Mouse (Mus musculus) inflammation-experienced regulatory T-cells, adult 6 months (primary cell): ENCODE measurements around the gene Ttc32. TPM values are rescaled to one million over a fixed set of nuclear protein-coding genes. Genes with fewer than 3 reads are reported as not detected.
A peak's percentile ranks its signal among the peaks of the same experiment; 100 is the strongest.
"Not testable (repeated sequence)": the region's sequence is repeated elsewhere in the genome, so short reads cannot be mapped to it uniquely, and the experiment has no call there.

Experiments
- ATAC-seq: one replicate; pipeline ENCODE4 v1.8.0; 2017
- polyA plus RNA-seq, 3 experiments: library from polyadenylated mRNA; unstranded; fragments of 100-300 nt; shearing (Covaris generic); gene quantifications; one replicate each; pipeline ENCODE4 v1.2.1; 2017

Ttc32 gene
- polyA plus RNA-seq: 10 to 100 TPM in 1 of 3 experiments, 1 to 10 TPM in 2; 8.2 to 10.2 (median 9.2) TPM

GRCm38 (mm10) chr12:9029888-9030723 is at the start of gene Ttc32:
TSS of gene Ttc32 (plus strand) at chr12:9029997.
- peak; percentile 91 for ATAC-seq

DNA sequence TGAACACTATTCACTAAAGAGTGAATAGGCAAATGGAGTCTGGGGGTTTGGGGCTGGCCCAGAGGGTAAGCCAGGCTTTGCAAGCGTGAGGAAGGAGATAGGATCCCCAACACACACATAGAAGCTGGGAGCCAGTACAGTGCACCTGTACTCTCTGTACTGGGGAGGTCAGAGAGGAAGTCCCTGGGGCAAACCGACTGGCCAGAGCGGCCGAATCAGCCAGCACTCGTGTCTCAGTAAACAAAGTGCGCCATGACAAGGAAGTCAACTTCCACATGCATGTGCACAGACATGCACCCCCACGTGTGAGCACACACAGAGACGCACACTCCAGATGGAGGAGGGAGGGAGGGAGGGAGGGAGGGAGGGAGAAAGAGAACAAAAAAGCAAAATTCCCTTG is 36.6 kb upstream of the Ttc32 start:
- ATAC-seq: no peak

GRCm38 (mm10) chr12:8998318-8998717 is 31.5 kb upstream of the Ttc32 start:
- ATAC-seq: no peak

DNA sequence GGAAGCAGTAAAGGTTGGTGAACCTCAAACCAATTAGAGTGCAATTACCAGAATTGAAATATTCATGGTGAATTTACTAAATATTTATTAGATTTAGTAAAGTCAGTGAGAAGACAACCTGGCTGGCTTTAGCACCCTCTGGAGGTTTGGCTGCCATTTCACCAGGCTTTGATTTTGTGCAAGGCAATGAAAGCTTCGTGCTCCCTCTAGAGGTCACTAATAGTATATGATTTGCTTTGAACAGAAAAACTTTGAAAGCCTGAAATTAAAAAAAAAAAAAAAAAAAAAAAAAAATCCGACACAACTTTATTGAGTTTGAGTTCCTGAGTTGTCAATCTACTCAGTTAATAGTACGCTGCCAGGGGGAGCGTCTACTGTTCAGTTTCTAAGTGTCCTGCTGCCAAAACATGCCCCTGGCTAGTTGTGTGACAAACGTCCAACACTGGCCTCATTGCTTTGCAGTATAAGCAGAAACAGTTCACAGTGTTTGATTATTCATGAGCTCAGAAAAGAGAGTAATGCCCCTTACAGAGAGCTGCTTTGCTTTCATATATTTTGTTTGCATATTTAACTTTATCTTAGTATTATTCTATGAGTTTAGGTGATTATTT is 27.7 kb upstream of the Ttc32 start:
- ATAC-seq: peak; percentile 98

GRCm38 (mm10) chr12:9007146-9007545 is 22.7 kb upstream of the Ttc32 start:
- no peak for ATAC-seq

GRCm38 (mm10) chr12:9007811-9008210 is 22.0 kb upstream of the Ttc32 start:
- no peak for ATAC-seq

DNA sequence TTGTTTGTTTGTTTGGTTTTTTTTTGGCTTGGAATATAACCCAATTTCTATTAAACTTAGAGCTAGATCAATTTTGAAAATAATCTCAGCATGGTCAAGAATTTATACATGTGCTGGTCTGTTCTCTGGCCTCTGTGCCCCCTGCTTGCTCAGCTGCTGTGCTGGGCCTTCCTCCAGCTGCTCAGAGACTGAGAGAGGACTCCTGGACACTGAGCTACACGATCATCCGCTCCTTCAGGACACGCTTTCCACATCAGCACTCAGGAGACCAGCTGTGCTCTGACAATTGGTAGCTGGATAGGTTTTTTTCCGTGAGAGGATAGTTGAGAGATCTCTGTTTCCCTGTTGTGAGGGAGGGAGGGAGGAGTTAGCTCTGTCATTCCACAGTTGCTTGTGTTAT is 19.5 kb upstream of the Ttc32 start:
- no peak for ATAC-seq

DNA sequence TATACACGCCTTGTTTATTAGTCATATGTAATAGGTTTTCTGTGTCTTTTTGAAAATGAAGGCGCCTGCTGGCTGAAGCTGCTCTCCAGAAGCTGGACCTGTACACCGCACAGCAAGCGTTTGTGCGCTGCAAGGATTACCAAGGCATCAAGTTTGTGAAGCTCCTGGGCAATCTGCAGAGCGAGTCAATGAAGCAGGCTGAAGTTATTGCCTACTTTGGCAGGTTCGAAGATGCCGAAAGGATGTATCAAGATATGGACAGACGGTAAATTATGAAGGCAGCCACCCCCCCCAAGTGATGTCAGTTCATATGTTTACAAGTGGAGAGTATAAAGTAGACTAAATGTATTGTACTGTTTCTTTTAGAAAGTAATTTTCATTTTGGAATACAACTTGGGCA is 13.4 kb upstream of the Ttc32 start:
- no peak for ATAC-seq

DNA sequence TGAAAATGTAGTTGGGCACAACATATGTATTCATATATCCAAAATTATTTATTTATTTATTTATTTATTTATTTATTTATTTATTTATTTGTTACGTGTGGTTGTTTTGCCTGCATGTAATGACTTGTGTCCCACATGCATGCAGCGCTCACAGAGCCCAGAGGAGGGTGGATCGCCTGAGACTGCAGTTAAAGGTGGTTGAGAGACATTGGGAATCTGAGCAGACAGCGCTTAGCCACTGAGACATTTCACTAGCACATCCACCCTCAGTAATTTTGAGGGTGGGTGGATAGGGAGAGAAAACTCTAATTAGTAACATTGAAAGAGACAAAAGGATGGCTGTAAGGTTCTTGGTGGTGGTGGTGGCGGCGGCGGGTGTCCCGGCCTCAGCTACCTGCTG is 9.4 kb upstream of the Ttc32 start:
- ATAC-seq: no peak

GRCm38 (mm10) chr12:9020986-9021385 is 8.8 kb upstream of the Ttc32 start:
- no peak for ATAC-seq

- ATAC-seq: no peak
Observed at GRCm38 (mm10) chr12:9023031-9023430, 6.8 kb upstream of the Ttc32 start.

DNA sequence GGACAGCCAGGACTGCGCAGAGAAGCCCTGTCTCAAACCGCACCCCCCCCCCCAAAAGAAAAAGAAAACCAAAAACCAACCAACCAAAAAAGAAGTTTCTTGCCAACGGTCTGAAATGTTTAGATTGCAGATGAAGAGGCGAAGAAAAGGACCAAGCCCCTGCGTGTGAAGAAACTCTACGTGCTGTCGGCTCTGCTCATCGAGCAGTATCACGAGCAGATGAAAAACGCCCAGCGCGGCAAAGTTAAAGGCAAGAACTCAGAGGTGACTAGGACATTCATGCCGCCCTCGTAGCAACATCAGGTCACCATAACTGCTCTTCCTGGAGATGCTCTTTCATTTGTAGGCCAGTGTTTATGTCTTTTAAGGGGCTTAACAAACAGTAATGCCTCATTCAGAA is 5.7 kb upstream of the Ttc32 start:
- ATAC-seq: no peak

DNA sequence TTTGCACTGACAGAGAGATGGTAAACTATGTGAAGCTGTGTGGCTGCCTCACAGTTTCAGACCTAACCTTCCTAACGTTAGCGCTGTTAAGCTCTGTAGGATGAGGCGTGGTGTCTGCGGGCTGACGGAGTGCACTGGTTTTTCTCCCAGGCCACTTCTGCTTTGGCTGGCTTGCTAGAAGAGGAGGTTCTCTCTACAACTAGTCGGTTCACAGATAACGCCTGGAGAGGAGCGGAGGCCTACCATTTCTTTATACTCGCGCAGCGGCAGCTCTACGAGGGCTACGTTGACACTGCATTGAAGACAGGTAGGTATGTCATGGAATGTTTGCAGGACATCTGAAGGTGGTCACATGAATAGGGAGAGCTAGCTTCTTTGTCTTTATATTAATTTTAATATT is 5.1 kb upstream of the Ttc32 start:
- no peak for ATAC-seq

- no peak for ATAC-seq
Observed at GRCm38 (mm10) chr12:9026843-9027242, 3.0 kb upstream of the Ttc32 start.

- not testable (repeated sequence) for ATAC-seq
Observed at GRCm38 (mm10) chr12:9028816-9029215, 981 bp upstream of the Ttc32 start.

- ATAC-seq: peak; percentile 3
Observed at GRCm38 (mm10) chr12:9029506-9029887, 300 bp upstream of the Ttc32 start.

DNA sequence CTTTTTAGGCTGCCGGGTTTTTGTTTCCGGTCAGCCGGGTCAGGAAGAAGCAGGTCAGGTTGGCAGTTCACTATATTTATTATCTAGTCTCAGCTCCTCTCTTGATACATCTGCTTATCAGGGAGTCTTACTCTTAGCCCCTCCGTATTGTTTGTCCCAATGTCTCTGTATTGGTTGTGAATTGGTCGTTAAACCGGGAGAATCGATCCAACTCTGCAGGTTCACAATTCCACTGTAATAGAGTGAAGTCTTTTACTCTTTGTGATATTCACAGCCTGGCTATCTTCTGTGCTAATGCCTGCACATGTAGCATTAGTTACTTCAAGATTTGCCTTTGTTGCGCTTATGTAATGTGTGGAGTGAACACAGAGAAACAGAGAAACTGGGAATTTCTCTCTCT is 1.4 kb downstream of the Ttc32 start:
- no peak for ATAC-seq

GRCm38 (mm10) chr12:9033140-9033539 is 3.3 kb downstream of the Ttc32 start:
- ATAC-seq: no peak

GRCm38 (mm10) chr12:9036409-9036808 is 6.6 kb downstream of the Ttc32 start:
- ATAC-seq: no peak

DNA sequence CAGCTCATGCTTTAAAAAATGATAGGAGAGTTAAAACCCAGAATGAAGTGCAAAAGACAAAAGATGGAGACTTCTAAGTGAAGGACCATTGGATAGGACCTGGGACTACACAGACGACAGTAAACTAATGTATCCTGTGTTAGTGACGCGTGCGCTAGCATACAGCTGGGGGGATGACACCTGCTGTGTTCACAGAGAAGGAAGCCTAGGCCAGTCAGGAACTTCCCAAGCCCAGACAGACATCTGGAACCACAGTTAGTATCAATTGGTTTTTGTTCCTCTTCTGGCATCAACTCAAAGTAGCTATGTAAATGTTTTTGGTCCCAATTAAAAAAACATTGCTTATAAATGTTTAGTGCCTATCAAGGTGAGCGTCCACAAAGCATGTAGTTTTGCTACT is 10.4 kb downstream of the Ttc32 start:
- ATAC-seq: no peak

DNA sequence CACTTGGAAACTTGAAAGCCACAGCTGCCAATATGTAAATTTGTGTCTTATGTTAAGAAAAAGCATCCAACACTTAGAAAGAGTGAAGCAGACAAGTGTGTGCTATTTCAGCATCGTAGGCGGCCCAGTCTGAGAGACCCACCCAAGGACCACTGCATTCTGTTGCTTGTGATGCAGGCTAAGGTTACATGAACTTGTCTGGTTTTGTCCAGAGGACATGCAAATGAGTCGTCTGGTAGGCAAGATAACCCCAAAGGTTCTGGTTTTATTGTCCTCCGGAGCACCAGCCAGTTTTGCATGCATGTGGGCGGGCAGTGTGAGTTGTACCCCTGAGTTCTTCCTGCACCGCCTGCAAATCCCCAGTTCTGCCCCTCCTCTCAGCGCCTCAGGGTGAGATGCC is 10.9 kb downstream of the Ttc32 start:
- no peak for ATAC-seq

GRCm38 (mm10) chr12:9042316-9042715 is 12.5 kb downstream of the Ttc32 start:
- ATAC-seq: no peak

DNA sequence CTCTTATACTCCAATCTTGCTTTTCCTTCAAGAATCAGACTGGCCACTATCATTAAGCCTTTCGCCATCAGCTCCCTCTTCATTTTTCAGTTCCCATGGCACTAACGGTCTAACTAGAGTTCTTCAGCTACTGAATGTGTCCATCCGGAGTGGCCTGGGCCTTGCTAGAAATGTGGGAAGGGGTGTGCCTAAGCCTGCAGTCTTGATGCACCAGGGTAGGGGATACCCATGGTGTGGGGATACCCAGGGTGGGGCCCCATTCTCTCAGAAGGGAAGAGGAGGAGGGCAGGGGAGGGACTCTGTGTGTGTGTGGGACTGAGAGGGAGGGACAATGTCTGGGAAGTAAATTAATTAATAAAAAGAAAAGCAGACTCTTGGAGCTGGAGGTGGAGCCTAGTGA is 13.0 kb downstream of the Ttc32 start:
- no peak for ATAC-seq

DNA sequence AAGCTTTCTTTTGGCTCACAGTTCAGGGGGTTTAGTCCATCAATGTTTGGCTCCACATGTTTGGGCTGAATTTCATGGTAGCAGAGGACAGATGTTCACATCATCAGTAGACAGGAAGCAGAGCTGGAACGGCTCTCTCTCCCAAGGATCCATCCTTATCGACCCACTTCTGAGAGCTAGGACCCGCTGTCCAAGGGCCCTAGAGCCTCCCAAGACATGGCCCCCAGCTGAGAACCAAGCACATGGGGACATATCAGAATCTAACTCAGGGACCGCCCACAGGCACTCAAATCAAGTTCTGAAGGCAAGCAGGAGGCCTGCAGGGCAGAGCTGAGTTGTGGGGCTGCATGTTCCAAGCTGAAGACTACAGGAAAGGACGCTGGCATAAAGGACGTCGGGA is 14.9 kb downstream of the Ttc32 start:
- no peak for ATAC-seq
